Comparison of ENCODE assay signal across 17 mouse cellular contexts in the genomic region with DNA sequence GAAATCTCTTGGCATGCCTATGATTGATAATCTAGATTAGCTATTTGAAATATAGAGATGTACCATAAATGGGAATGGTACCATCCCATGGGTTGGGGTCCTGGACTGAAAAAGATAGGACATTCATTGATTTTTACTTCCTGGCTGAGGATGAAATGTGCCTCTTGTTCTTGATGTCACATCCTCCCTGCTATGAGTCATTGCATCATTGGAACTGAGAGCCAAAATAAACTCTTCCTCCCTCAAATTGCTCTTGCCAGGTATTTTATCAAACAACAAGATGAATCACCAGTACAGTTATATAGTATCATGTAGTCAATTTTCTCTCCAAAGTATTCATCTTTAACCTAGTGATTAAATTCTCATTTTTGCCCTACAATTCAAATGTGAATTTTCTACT. TPM values are rescaled to one million over a fixed set of nuclear protein-coding genes. Genes with fewer than 3 reads are reported as not detected.
"Had no signal": no experiment of that assay in that cellular context is flagged by ENCODE, and none has a peak within 500 bp of the region (broad histone marks: within the 10 kb centered on the region; RNA-seq: fewer than 3 reads in every experiment).

No protein-coding gene starts in this region.

- H3K9me3 ChIP-seq: neural tube, embryonic 13.5 days; neural tube, embryonic 15.5 days; stomach, embryonic 15.5 days had no signal

- H3K27me3 ChIP-seq: neural tube, embryonic 13.5 days; neural tube, embryonic 15.5 days; stomach, embryonic 15.5 days had no signal

- H3K27ac ChIP-seq: neural tube, embryonic 13.5 days; neural tube, embryonic 15.5 days; stomach, embryonic 15.5 days; stomach, postnatal 0 days had no signal

- DNase-seq: retina, postnatal 1 day; right cerebral cortex, adult 18-20 months; right cerebral cortex, postnatal 14 days; right cerebral cortex, postnatal 25 days; right cerebral cortex, postnatal 4 days; spleen, adult 18-20 months; thymus, adult 18-20 months; thymus, adult 2 months; thymus, postnatal 14 days; thymus, postnatal 25 days; thymus, postnatal 36 days; thymus, postnatal 4 days had no signal

- H3K4me2 ChIP-seq: neural tube, embryonic 13.5 days; neural tube, embryonic 15.5 days; stomach, embryonic 15.5 days had no signal

- H3K4me3 ChIP-seq: neural tube, embryonic 13.5 days; neural tube, embryonic 15.5 days; stomach, embryonic 15.5 days had no signal

- H3K36me3 ChIP-seq: neural tube, embryonic 13.5 days; neural tube, embryonic 15.5 days; stomach, embryonic 15.5 days had no signal

- H3K9ac ChIP-seq: neural tube, embryonic 13.5 days; neural tube, embryonic 15.5 days; stomach, embryonic 15.5 days had no signal

- H3K4me1 ChIP-seq: neural tube, embryonic 13.5 days; neural tube, embryonic 15.5 days; stomach, embryonic 15.5 days had no signal

RNA-seq across cellular contexts. Expression of gene Osr1, which starts 28.3 kb away (rescaled TPM):
- total RNA-seq: neutrophil, adult 5-6 weeks had no signal
